Mouse (Mus musculus) CH12.LX (cell line): ENCODE results near the gene Chia1. TPM values are rescaled to one million over a fixed set of nuclear protein-coding genes. Genes with fewer than 3 reads are reported as not detected.
"Not testable (repeated sequence)": the region's sequence is repeated elsewhere in the genome, so short reads cannot be mapped to it uniquely, and the experiment has no call there.

Source experiments
- DNase-seq: peaks from one replicate; pipeline ENCODE4 v3.0.0-alpha.2; 2013; ENCODE audit errors: extremely low read depth
- H3K27ac ChIP-seq: 2 replicates; pipeline ENCODE4 v1.5.1; 2012; ENCODE audit warnings: low read depth, mild to moderate bottlenecking, control low read depth, moderate library complexity; ENCODE audit not compliant: insufficient read depth
- H3K27me3 ChIP-seq: replicated peaks from 2 replicates; pipeline ENCODE3; 2012; ENCODE audit warnings: inconsistent platforms
- H3K36me3 ChIP-seq, 2 experiments: replicated peaks in 1 of 2; 2 replicates each; pipeline versions ENCODE3 to v1.6.1; 2012; ENCODE audit warnings: inconsistent platforms in 1 of 2, low read length in 1 of 2, mild to moderate bottlenecking in 1 of 2, mixed read lengths in 1 of 2, moderate library complexity in 1 of 2; ENCODE audit not compliant: control insufficient read depth in 1 of 2, insufficient read depth in 1 of 2
- H3K4me1 ChIP-seq, 2 experiments: 2 replicates each; pipeline ENCODE4 v1.6.1; 2012; ENCODE audit warnings: inconsistent platforms in 1 of 2, moderate library complexity in 1 of 2; ENCODE audit not compliant: insufficient read depth in 2 of 2, control insufficient read depth in 1 of 2
- H3K4me2 ChIP-seq: 2 replicates; pipeline ENCODE4 v1.6.1; 2012; ENCODE audit warnings: low read depth, mild to moderate bottlenecking, control low read depth; ENCODE audit not compliant: poor library complexity, insufficient read depth, severe bottlenecking
- H3K4me3 ChIP-seq, 3 experiments: fragments of 150-350 bp in 1 of 3; sonication (generic) in 1 of 3; replicated peaks in 1 of 3; 2 replicates each; pipeline versions ENCODE3 to v1.5.1; 2011 to 2012; ENCODE audit warnings: low read depth in 2 of 3, low read length in 2 of 3, mild to moderate bottlenecking in 2 of 3, moderate library complexity in 2 of 3, control low read depth in 1 of 3, improper control_type of control experiment in 1 of 3, inconsistent platforms in 1 of 3, mixed read lengths in 1 of 3; ENCODE audit not compliant: poor library complexity in 1 of 3
- H3K79me2 ChIP-seq: replicated peaks from 2 replicates; pipeline ENCODE4 v1.6.1; 2012; ENCODE audit warnings: mild to moderate bottlenecking, moderate library complexity; ENCODE audit not compliant: control insufficient read depth, poor library complexity, insufficient read depth, severe bottlenecking; ENCODE audit errors: extremely low read depth
- H3K9ac ChIP-seq: 2 replicates; pipeline ENCODE4 v1.6.1; 2012; ENCODE audit warnings: low read depth, mild to moderate bottlenecking, control low read depth, moderate library complexity; ENCODE audit not compliant: insufficient read depth
- H3K9me3 ChIP-seq: replicated peaks from 2 replicates; pipeline ENCODE3; 2012; ENCODE audit warnings: low read length, inconsistent platforms, mixed read lengths
- CHD1 ChIP-seq: IDR thresholded peaks from 2 replicates; pipeline ENCODE4 v1.6.1; 2012; ENCODE audit warnings: low read depth, low read length, improper control_type of control experiment, inconsistent platforms
- CTCF ChIP-seq, 2 experiments: IDR thresholded peaks in 1 of 2; conservative IDR thresholded peaks in 1 of 2; 2 replicates each; pipeline ENCODE4 v1.5.1; 2011 to 2012; ENCODE audit warnings: low read depth in 2 of 2, low read length in 2 of 2, improper control_type of control experiment in 1 of 2, inconsistent platforms in 1 of 2, mild to moderate bottlenecking in 1 of 2, moderate library complexity in 1 of 2
- E2F4 ChIP-seq: IDR thresholded peaks from 2 replicates; pipeline ENCODE4 v1.6.1; 2011; ENCODE audit warnings: low read depth, low read length, improper control_type of control experiment; ENCODE audit not compliant: insufficient replicate concordance
- EP300 ChIP-seq: IDR thresholded peaks from 2 replicates; pipeline ENCODE4 v1.6.1; 2011; ENCODE audit warnings: low read length, improper control_type of control experiment
- ETS1 ChIP-seq: conservative IDR thresholded peaks from 2 replicates; pipeline ENCODE4 v1.6.1; 2012; ENCODE audit warnings: low read depth, mild to moderate bottlenecking, inconsistent platforms, low read length, improper control_type of control experiment, moderate library complexity
- HCFC1 ChIP-seq: IDR thresholded peaks from 2 replicates; pipeline ENCODE4 v1.6.1; 2012; ENCODE audit warnings: low read depth, mild to moderate bottlenecking, inconsistent platforms, low read length, improper control_type of control experiment
- IRF4 ChIP-seq: IDR thresholded peaks from 2 replicates; pipeline ENCODE4 v1.6.1; 2014; ENCODE audit warnings: low read depth, mild to moderate bottlenecking, inconsistent platforms, low read length, improper control_type of control experiment
- JUN ChIP-seq: IDR thresholded peaks from 2 replicates; pipeline ENCODE4 v1.6.1; 2011; ENCODE audit warnings: low read depth, mild to moderate bottlenecking, low read length, improper control_type of control experiment, moderate library complexity; ENCODE audit not compliant: insufficient read depth
- JUND ChIP-seq: conservative IDR thresholded peaks from 2 replicates; pipeline ENCODE4 v1.6.1; 2011; ENCODE audit warnings: low read depth, low read length, improper control_type of control experiment
- KAT2A ChIP-seq: IDR thresholded peaks from 2 replicates; pipeline ENCODE4 v1.6.1; 2012; ENCODE audit warnings: low read length, improper control_type of control experiment, inconsistent platforms; ENCODE audit not compliant: insufficient replicate concordance
- MAFK ChIP-seq: IDR thresholded peaks from 2 replicates; pipeline ENCODE4 v1.6.1; 2011; ENCODE audit warnings: low read length, improper control_type of control experiment; ENCODE audit not compliant: insufficient replicate concordance
- MAZ ChIP-seq: IDR thresholded peaks from 2 replicates; pipeline ENCODE4 v1.6.1; 2012; ENCODE audit warnings: low read depth, mild to moderate bottlenecking, inconsistent platforms, low read length, improper control_type of control experiment, moderate library complexity
- MXI1 ChIP-seq: IDR thresholded peaks from 2 replicates; pipeline ENCODE4 v1.6.1; 2011; ENCODE audit warnings: mild to moderate bottlenecking, low read depth, low read length, improper control_type of control experiment
- NRF1 ChIP-seq: IDR thresholded peaks from 2 replicates; pipeline ENCODE4 v1.6.1; 2014; ENCODE audit warnings: low read depth, mild to moderate bottlenecking, inconsistent platforms, low read length, improper control_type of control experiment, moderate library complexity
- PAX5 ChIP-seq: IDR thresholded peaks from 2 replicates; pipeline ENCODE4 v1.6.1; 2012; ENCODE audit warnings: low read length, inconsistent platforms, mixed read lengths
- POLR2A ChIP-seq: IDR thresholded peaks from 2 replicates; pipeline ENCODE4 v1.6.1; 2011; ENCODE audit warnings: low read depth, mild to moderate bottlenecking, improper control_type of control experiment, low read length
- RAD21 ChIP-seq: IDR thresholded peaks from 2 replicates; pipeline ENCODE4 v1.6.1; 2011; ENCODE audit warnings: low read depth, mild to moderate bottlenecking, low read length, improper control_type of control experiment, moderate library complexity
- RCOR1 ChIP-seq: conservative IDR thresholded peaks from 2 replicates; pipeline ENCODE4 v1.6.1; 2012; ENCODE audit warnings: low read depth, mild to moderate bottlenecking, inconsistent platforms, low read length, improper control_type of control experiment
- SMC3 ChIP-seq: IDR thresholded peaks from 2 replicates; pipeline ENCODE4 v1.6.1; 2011; ENCODE audit warnings: low read depth, low read length, improper control_type of control experiment
- TCF12 ChIP-seq: IDR thresholded peaks from 2 replicates; pipeline ENCODE4 v1.6.1; 2014; ENCODE audit warnings: low read depth, mild to moderate bottlenecking, inconsistent platforms, low read length, improper control_type of control experiment
- USF1 ChIP-seq: IDR thresholded peaks from 2 replicates; pipeline ENCODE4 v1.6.1; 2014; ENCODE audit warnings: low read depth, mild to moderate bottlenecking, inconsistent platforms, low read length, improper control_type of control experiment
- USF2 ChIP-seq: conservative IDR thresholded peaks from 2 replicates; pipeline ENCODE4 v1.6.1; 2011; ENCODE audit warnings: low read depth, low read length, improper control_type of control experiment
- ZC3H11A ChIP-seq: IDR thresholded peaks from 2 replicates; pipeline ENCODE4 v1.6.1; 2012; ENCODE audit warnings: low read depth, mild to moderate bottlenecking, inconsistent platforms, low read length, improper control_type of control experiment
- ZNF384 ChIP-seq: IDR thresholded peaks from 2 replicates; pipeline ENCODE4 v1.6.1; 2012; ENCODE audit warnings: low read depth, low read length, improper control_type of control experiment, inconsistent platforms
- dilution Hi-C: fragments of 300-500 bp; cut with MboI; formaldehyde crosslinking; loops from 2 replicates; pipeline ENCODE4 v1.14.3; 2020; ENCODE audit warnings: low sequenced_read_pairs; ENCODE audit not compliant: extremely low pct_unique_long_range_greater_than_20kb, extremely low pct_ligation_motif_present
- in situ Hi-C: fragments of 300-500 bp; cut with MboI; formaldehyde crosslinking; loops from 3 replicates; pipeline ENCODE4 v1.14.3; 2019; ENCODE audit warnings: low sequenced_read_pairs, low pct_ligation_motif_present, low pct_unique_long_range_greater_than_20kb, mixed read lengths
- polyA plus RNA-seq: library from polyadenylated mRNA; unstranded; fragments of >175 nt; gene quantifications from 2 replicates; pipeline ENCODE4 v1.2.1, GENCODE M21; 2012; ENCODE audit warnings: low read depth; ENCODE audit not compliant: insufficient read length
- total RNA-seq, 2 experiments: library from RNA; depleted of rRNA; stranded (reverse); fragments of 300-350 nt in 1 of 2; fragments of >200 nt in 1 of 2; gene quantifications; 2 replicates each; pipeline ENCODE4 v1.2.3; 2012 to 2014

Chia1 gene
- total RNA-seq (2012; rRNA removed) (0.13 TPM in 1 of 2 replicates, not detected in the other), total RNA-seq (2014; rRNA removed) (0.36 and 0.47 TPM in 2 replicates), polyA plus RNA-seq (0.38 and 0.46 TPM in 2 replicates)

DNA sequence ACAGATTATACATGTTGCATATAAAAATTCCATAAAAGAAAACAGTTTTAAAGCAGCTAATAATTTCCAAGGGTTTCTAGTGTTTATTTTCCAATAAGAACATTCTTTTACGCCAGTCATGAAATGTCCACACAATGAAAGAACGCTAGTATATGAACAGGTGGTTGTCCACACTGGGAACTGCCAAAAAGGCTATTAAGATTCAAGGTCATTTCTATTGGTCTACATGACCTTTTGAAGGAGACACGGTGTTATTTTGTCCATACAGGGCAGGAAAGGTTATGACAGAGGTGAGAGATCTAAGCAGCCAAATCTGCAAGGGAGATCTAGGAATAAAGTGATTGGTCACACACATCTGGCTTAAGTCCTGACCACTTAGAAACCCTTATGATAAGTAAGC lies at the start of gene Chia1:
TSS of gene Chia1 (plus strand) at position 301 of the 400 bp plus-strand sequence.
- H3K4me2 ChIP-seq, result no peak within 1 kb of the TSS
- H3K36me3 ChIP-seq, result no peaks in the 10 kb centered on the region
- no peaks in the 10 kb centered on the region for H3K9me3 ChIP-seq
- H3K4me3 ChIP-seq, result no peak within 1 kb of the TSS
- no peaks in the 10 kb centered on the region for H3K79me2 ChIP-seq
- no peak within 1 kb of the TSS for H3K27ac ChIP-seq
- no peaks in the 10 kb centered on the region for H3K4me1 ChIP-seq
- no peak for TF ChIP-seq TCF12
- no peak for TF ChIP-seq KAT2A
- no peak for TF ChIP-seq JUN
- TF ChIP-seq EP300, result no peak
- no peak for TF ChIP-seq MXI1
- TF ChIP-seq ZNF384, result no peak
- TF ChIP-seq ETS1, result no peak
- H3K27me3 ChIP-seq, result no peaks in the 10 kb centered on the region
- H3K9ac ChIP-seq, result no peak within 1 kb of the TSS
- dilution Hi-C loops (no loop called here), in situ Hi-C loops (no loop called here)
- no peak for DNase-seq

DNA sequence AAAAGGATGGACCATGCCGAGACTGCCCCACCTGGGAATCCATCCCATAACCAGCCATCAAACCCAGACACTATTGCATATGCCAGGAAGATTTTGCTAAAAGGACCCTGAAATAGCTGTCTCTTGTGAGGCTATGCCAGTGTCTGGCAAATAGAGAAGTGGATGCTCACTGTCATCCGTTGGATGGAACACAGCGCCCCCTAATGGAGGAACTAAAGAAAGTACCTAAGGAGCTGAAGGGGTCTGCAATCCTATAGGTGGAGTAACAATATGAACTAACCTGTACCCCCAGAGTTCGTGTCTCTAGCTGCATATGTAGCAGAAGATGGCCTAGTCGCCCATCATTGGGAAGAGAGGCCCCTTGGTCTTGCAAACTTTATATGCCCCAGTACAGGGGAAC lies 45.3 kb upstream of the Chia1 start:
- TF ChIP-seq RAD21, result peak; percentile 61
- peak; percentile 13; the same call in 1 of the 2 replicates for TF ChIP-seq IRF4
- TF ChIP-seq CTCF (conservative IDR thresholded peaks at IDR 0.05 in 1 of 2, IDR thresholded peaks at IDR 0.05 in 1 of 2; ENCODE audit: low read depth in 2 of 2, low read length in 2 of 2), result peak; percentile 55 to 69
- peak; percentile 66 for TF ChIP-seq SMC3
- H3K27me3 ChIP-seq, H3K27ac ChIP-seq, H3K79me2 ChIP-seq, H3K4me1 ChIP-seq, H3K9ac ChIP-seq, dilution Hi-C loops, H3K4me2 ChIP-seq, H3K4me3 ChIP-seq, H3K9me3 ChIP-seq, H3K36me3 ChIP-seq: not testable (repeated sequence)
- in situ Hi-C loops, result loop anchor here (10.0 kb wide), 1 partner anchor 73 kb away; no protein-coding TSS in a partner anchor
- peak; percentile 71 for DNase-seq

DNA sequence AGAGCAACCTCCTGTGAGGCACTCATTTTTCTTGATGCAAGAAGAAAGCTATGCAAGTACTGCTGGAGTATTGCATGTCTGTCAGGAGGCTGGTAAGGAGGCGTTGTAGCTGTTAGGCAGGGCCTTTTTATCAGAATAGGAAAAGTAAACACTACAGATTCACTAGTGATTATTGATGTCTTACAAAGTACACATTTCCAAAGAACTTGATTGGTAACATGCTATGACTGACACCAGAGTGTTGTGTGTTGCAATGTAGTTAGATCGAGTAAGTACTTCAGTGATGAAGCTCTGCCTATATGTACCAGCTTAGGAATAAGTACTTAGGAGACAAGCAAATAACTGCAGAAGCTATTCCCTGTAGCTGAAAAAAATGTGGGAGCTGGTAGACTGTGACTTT lies 42.0 kb upstream of the Chia1 start:
- no peak overlapping the region for H3K4me2 ChIP-seq
- no peak overlapping the region for H3K27ac ChIP-seq
- DNase-seq, result no peak
- H3K4me1 ChIP-seq, result no peaks in the 10 kb centered on the region
- no peaks in the 10 kb centered on the region for H3K9me3 ChIP-seq
- dilution Hi-C loops (no loop called here), in situ Hi-C loops (no loop called here)
- H3K4me3 ChIP-seq, result no peak overlapping the region
- no peaks in the 10 kb centered on the region for H3K79me2 ChIP-seq
- no peaks in the 10 kb centered on the region for H3K27me3 ChIP-seq
- H3K36me3 ChIP-seq, result no peaks in the 10 kb centered on the region
- H3K9ac ChIP-seq, result no peak overlapping the region
- TF ChIP-seq USF1, result no peak
- TF ChIP-seq NRF1, result no peak
- TF ChIP-seq RAD21, result no peak
- TF ChIP-seq USF2, result no peak
- TF ChIP-seq MAFK, result no peak
- no peak for TF ChIP-seq MAZ
- TF ChIP-seq JUND, result no peak
- TF ChIP-seq POLR2A, result no peak
- TF ChIP-seq ZC3H11A, result no peak
- TF ChIP-seq HCFC1, result no peak
- no peak for TF ChIP-seq PAX5
- no peak for TF ChIP-seq CTCF (conservative IDR thresholded peaks at IDR 0.05 in 1 of 2, IDR thresholded peaks at IDR 0.05 in 1 of 2; ENCODE audit: low read depth in 2 of 2, low read length in 2 of 2)
- TF ChIP-seq ETS1, result no peak
- no peak for TF ChIP-seq E2F4
- no peak for TF ChIP-seq CHD1
- no peak for TF ChIP-seq RCOR1
- TF ChIP-seq EP300, result no peak
- TF ChIP-seq TCF12, result no peak
